Mouse (Mus musculus) embryonic facial prominence, embryonic 11.5 days (tissue): ENCODE results near the gene Lmod1. TPM values are rescaled to one million over a fixed set of nuclear protein-coding genes. Genes with fewer than 3 reads are reported as not detected.
A peak's percentile ranks its signal among the peaks of the same experiment; 100 is the strongest.
"Not testable (repeated sequence)": the region's sequence is repeated elsewhere in the genome, so short reads cannot be mapped to it uniquely, and the experiment has no call there.

Experiments used
- ATAC-seq: fragments of 200-750 bp; cut with Nextera tagmentation; replicated peaks from 2 replicates; pipeline ENCODE4 v1.8.0; 2017; ENCODE audit warnings: low read depth; ENCODE audit not compliant: insufficient number of reproducible peaks, low FRiP score, low TSS enrichment
- DNase-seq: peaks from one replicate; pipeline ENCODE4 v3.0.0-alpha.2; 2015; ENCODE audit warnings: low spot score
- H3K27ac ChIP-seq: fragments of 300-500 bp; sonication (generic); replicated peaks from 2 replicates; pipeline ENCODE4 v1.5.1; 2014; ENCODE audit warnings: mild to moderate bottlenecking, low read depth, low read length, control low read depth
- H3K27me3 ChIP-seq: fragments of 300-500 bp; sonication (generic); 2 replicates; pipeline ENCODE4 v1.6.1; 2014; ENCODE audit warnings: mild to moderate bottlenecking, low read length, moderate library complexity, mixed read lengths; ENCODE audit not compliant: control insufficient read depth, insufficient read depth
- H3K36me3 ChIP-seq: fragments of 300-500 bp; sonication (generic); replicated peaks from 2 replicates; pipeline ENCODE4 v1.6.1; 2014; ENCODE audit warnings: low read depth, mild to moderate bottlenecking, low read length, moderate library complexity, mixed read lengths; ENCODE audit not compliant: control insufficient read depth, insufficient read depth
- H3K4me1 ChIP-seq: fragments of 300-500 bp; sonication (generic); 2 replicates; pipeline ENCODE4 v1.6.1; 2014; ENCODE audit warnings: low read length, mixed read lengths; ENCODE audit not compliant: control insufficient read depth, insufficient read depth
- H3K4me2 ChIP-seq: fragments of 300-500 bp; sonication (generic); 2 replicates; pipeline ENCODE4 v1.6.1; 2014; ENCODE audit warnings: low read depth, mild to moderate bottlenecking, control low read depth, low read length, moderate library complexity
- H3K4me3 ChIP-seq: fragments of 300-500 bp; sonication (generic); 2 replicates; pipeline ENCODE4 v1.5.1; 2014; ENCODE audit warnings: low read depth, low read length, control low read depth
- H3K9ac ChIP-seq: fragments of 300-500 bp; sonication (generic); replicated peaks from 2 replicates; pipeline ENCODE4 v1.6.1; 2014; ENCODE audit warnings: mild to moderate bottlenecking, control low read depth, low read length
- H3K9me3 ChIP-seq: fragments of 300-500 bp; sonication (generic); replicated peaks from 2 replicates; pipeline ENCODE4 v1.6.1; 2016; ENCODE audit warnings: mild to moderate bottlenecking, low read length, inconsistent platforms, mixed read lengths; ENCODE audit not compliant: control insufficient read depth
- WGBS: fragments of 180-500 bp; shearing (Covaris S2); extraction: QIAGEN DNeasy Blood & Tissue Kit; methylation state at CpG from one replicate; pipeline ENCODE4 v1.1.7; 2014; 5-methylcytosine and 5-hydroxymethylcytosine counted together
- polyA plus RNA-seq: library from polyadenylated mRNA; unstranded; fragments of >200 nt; fragmentation: Nextera tagmentation; extraction: Ambion mirVana; gene quantifications from 2 replicates; pipeline ENCODE4 v1.2.1, GENCODE M21; 2014

Gene Lmod1
- polyA plus RNA-seq, 1 experiment from 2014 or later = 0.55 TPM

- no peak within 1 kb of the TSS for H3K27ac ChIP-seq
- H3K27me3 ChIP-seq = no peaks in the 10 kb centered on the region
- 2% methylated on average over 37 of the region's 38 CpGs for WGBS
- H3K9ac ChIP-seq = peak within 1 kb of the TSS; percentile 76
- peak within 1 kb of the TSS; percentile 69 for H3K4me2 ChIP-seq
- H3K4me3 ChIP-seq = peak within 1 kb of the TSS; percentile 52
- peak; percentile 92 for ATAC-seq
- H3K36me3 ChIP-seq = no peaks in the 10 kb centered on the region
- H3K9me3 ChIP-seq = no peaks in the 10 kb centered on the region
- peaks cover 4% of the 10 kb centered on the region for H3K4me1 ChIP-seq
- peak; percentile 90 for DNase-seq
Measured at GRCm38 (mm10) chr1:135374868-135375581, 50.4 kb downstream of the Lmod1 start, which contains the start of gene Shisa4. Gene Shisa4 (minus strand): TSS chr1:135375237.

GRCm38 (mm10) chr1:135378576-135378975 lies 54.0 kb downstream of the Lmod1 start:
- DNase-seq = no peak
- no peaks in the 10 kb centered on the region for H3K27me3 ChIP-seq
- H3K4me1 ChIP-seq = peaks cover 2% of the 10 kb centered on the region; the same call in 1 of the 2 replicates
- H3K4me3 ChIP-seq = no peak overlapping the region
- H3K36me3 ChIP-seq = no peaks in the 10 kb centered on the region
- ATAC-seq = no peak
- WGBS = 69% methylated on average over 9 of the region's 9 CpGs
- H3K27ac ChIP-seq = no peak overlapping the region
- no peak overlapping the region for H3K9ac ChIP-seq
- H3K9me3 ChIP-seq = no peaks in the 10 kb centered on the region
- no peak overlapping the region for H3K4me2 ChIP-seq

GRCm38 (mm10) chr1:135379048-135379447 lies 54.4 kb downstream of the Lmod1 start:
- Histone ChIP-seq H3K9me3 (no peaks in the 10 kb centered on the region), H3K4me1 (peaks cover 2% of the 10 kb centered on the region; the same call in 1 of the 2 replicates), H3K4me2 (no peak overlapping the region), H3K36me3 (no peaks in the 10 kb centered on the region), H3K4me3 (no peak overlapping the region), H3K27ac (no peak overlapping the region), H3K9ac (no peak overlapping the region), H3K27me3 (no peaks in the 10 kb centered on the region)
- ATAC-seq (no peak), DNase-seq (no peak)
- 57% methylated on average over 2 of the region's 2 CpGs for WGBS

GRCm38 (mm10) chr1:135380071-135380991 lies 55.7 kb downstream of the Lmod1 start:
- Histone ChIP-seq H3K4me3 (no peak overlapping the region), H3K4me2 (no peak overlapping the region), H3K27ac (no peak overlapping the region), H3K27me3 (no peaks in the 10 kb centered on the region), H3K4me1 (no peaks in the 10 kb centered on the region), H3K36me3 (peaks cover 4% of the 10 kb centered on the region; the same call in 1 of the 2 replicates), H3K9me3 (no peaks in the 10 kb centered on the region), H3K9ac (no peak overlapping the region)
- 77% methylated on average over 15 of the region's 15 CpGs for whole genome bisulfite sequencing
- DNase-seq (no peak), ATAC-seq (no peak)

- not testable (repeated sequence) for ATAC-seq, H3K9me3 ChIP-seq, H3K4me2 ChIP-seq, H3K4me1 ChIP-seq, DNase-seq, H3K9ac ChIP-seq, H3K4me3 ChIP-seq, H3K27me3 ChIP-seq, H3K27ac ChIP-seq
- H3K36me3 ChIP-seq = peaks cover 12% of the 10 kb centered on the region
- 58% methylated on average over 6 of the region's 6 CpGs for WGBS
Measured at GRCm38 (mm10) chr1:135381560-135381959, 57.0 kb downstream of the Lmod1 start.

- H3K27me3 ChIP-seq = no peaks in the 10 kb centered on the region
- DNase-seq = no peak
Measured at GRCm38 (mm10) chr1:135384171-135384570, 59.6 kb downstream of the Lmod1 start.

GRCm38 (mm10) chr1:135385161-135385560 lies 60.6 kb downstream of the Lmod1 start:
- Histone ChIP-seq H3K4me3 (no peak overlapping the region), H3K9me3 (no peaks in the 10 kb centered on the region), H3K27ac (no peak overlapping the region), H3K9ac (no peak overlapping the region), H3K36me3 (peaks cover 28% of the 10 kb centered on the region), H3K4me2 (no peak overlapping the region), H3K27me3 (no peaks in the 10 kb centered on the region), H3K4me1 (no peaks in the 10 kb centered on the region)
- ATAC-seq (no peak), DNase-seq (no peak)
- WGBS = 89% methylated on average over 9 of the region's 9 CpGs

More at GRCm38 (mm10) chr1:135384171-135384570, 59.6 kb downstream of the Lmod1 start:
- H3K4me2 ChIP-seq = no peak overlapping the region
- no peak overlapping the region for H3K27ac ChIP-seq
- no peaks in the 10 kb centered on the region for H3K9me3 ChIP-seq
- WGBS = 97% methylated on average over 5 of the region's 5 CpGs
- no peak overlapping the region for H3K9ac ChIP-seq
- H3K4me1 ChIP-seq = no peaks in the 10 kb centered on the region
- H3K36me3 ChIP-seq = peaks cover 23% of the 10 kb centered on the region
- ATAC-seq = no peak
- H3K4me3 ChIP-seq = no peak overlapping the region

GRCm38 (mm10) chr1:135399466-135399865 lies 74.9 kb downstream of the Lmod1 start:
- H3K4me3 ChIP-seq = no peak overlapping the region
- H3K9me3 ChIP-seq = no peaks in the 10 kb centered on the region

More at GRCm38 (mm10) chr1:135399466-135399865, 74.9 kb downstream of the Lmod1 start:
- Histone ChIP-seq H3K36me3 (peaks cover 22% of the 10 kb centered on the region), H3K4me2 (no peak overlapping the region), H3K27ac (no peak overlapping the region), H3K4me1 (no peaks in the 10 kb centered on the region), H3K27me3 (no peaks in the 10 kb centered on the region), H3K9ac (no peak overlapping the region)
- ATAC-seq (no peak), DNase-seq (no peak)
- WGBS = 95% methylated on average over 5 of the region's 5 CpGs
